In the genomic region with DNA sequence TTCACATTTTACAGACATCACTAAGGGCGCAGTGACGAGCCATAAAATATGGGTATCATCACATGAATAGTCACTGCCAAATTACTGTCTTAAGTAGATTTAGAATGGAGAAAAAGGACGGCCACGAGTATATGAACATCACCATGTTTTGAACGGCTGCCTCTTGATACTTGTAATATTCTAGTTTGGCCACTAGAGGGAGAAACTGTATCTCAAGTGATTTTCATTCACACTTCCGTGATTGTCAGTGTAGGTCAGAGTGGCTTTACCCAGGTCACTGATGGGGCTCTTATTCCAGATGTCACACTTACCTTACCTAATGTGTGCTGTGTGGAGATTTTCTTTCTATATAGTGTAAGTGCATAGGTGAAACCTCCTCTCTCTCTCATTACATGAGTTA, we compare ENCODE assay signal across 9 mouse cellular contexts. TPM values are rescaled to one million over a fixed set of nuclear protein-coding genes. Genes with fewer than 3 reads are reported as not detected.
DNase-seq lines count a peak whose midpoint lies in the region; ATAC-seq and TF ChIP-seq lines count a peak whose summit lies in the region.
"Had no signal": no experiment of that assay in that cellular context is flagged by ENCODE, and none has a peak within 500 bp of the region (broad histone marks: within the 10 kb centered on the region; RNA-seq: fewer than 3 reads in every experiment).

No protein-coding gene starts in this region.

- no peaks in the 10 kb centered on the region for H3K9me3 ChIP-seq in heart, postnatal 0 days (replicated peaks; ENCODE audit: control insufficient read depth, low read length)
- H3K9me3 ChIP-seq in heart, embryonic 11.5 days (replicated peaks; ENCODE audit: control insufficient read depth, low read length) = no peaks in the 10 kb centered on the region
- H3K9me3 ChIP-seq in MEL (replicated peaks; ENCODE audit: insufficient read depth, low read length) = no peaks in the 10 kb centered on the region
- H3K9me3 ChIP-seq: lung, embryonic 15.5 days had no signal

- TF ChIP-seq RAD21 in MEL (IDR thresholded peaks at IDR 0.05; ENCODE audit: low read depth, low read length) = peak; percentile 49

- H3K27me3 ChIP-seq in heart, postnatal 0 days (ENCODE audit: control insufficient read depth, insufficient read depth, low read length) = no peaks in the 10 kb centered on the region
- 0 out of 2 replicates have a peak, but pooled peaks cover 3% of the 10 kb centered on the region for H3K27me3 ChIP-seq in heart, embryonic 11.5 days (ENCODE audit: control insufficient read depth, insufficient read depth, low read length)
- no peaks in the 10 kb centered on the region for H3K27me3 ChIP-seq in MEL (ENCODE audit: control insufficient read depth in 1 of 2, insufficient read depth in 2 of 2, low read length in 2 of 2)
- H3K27me3 ChIP-seq: lung, embryonic 15.5 days had no signal

- no peak overlapping the region for H3K4me2 ChIP-seq in heart, postnatal 0 days (ENCODE audit: low read depth, low read length)
- H3K4me2 ChIP-seq in heart, embryonic 11.5 days = no peak overlapping the region
- H3K4me2 ChIP-seq: lung, embryonic 15.5 days had no signal

- H3K79me2 ChIP-seq in MEL (ENCODE audit: control insufficient read depth, insufficient read depth, low read length, poor library complexity) = peaks cover 5% of the 10 kb centered on the region; the same call in 1 of the 2 replicates

- no peak overlapping the region for H3K9ac ChIP-seq in heart, postnatal 0 days (replicated peaks; ENCODE audit: low read depth, low read length)
- no peak overlapping the region for H3K9ac ChIP-seq in heart, embryonic 11.5 days (ENCODE audit: low read depth, low read length)
- H3K9ac ChIP-seq in MEL (ENCODE audit: control insufficient read depth, low read depth, low read length, poor library complexity, severe bottlenecking) = peak overlapping the region; percentile 40; the same call in 1 of the 2 replicates
- H3K9ac ChIP-seq: lung, embryonic 15.5 days had no signal

- TF ChIP-seq POLR2A in MEL (IDR thresholded peaks at IDR 0.05; ENCODE audit: control insufficient read depth in 1 of 2, insufficient read depth in 1 of 2, low read depth in 1 of 2, low read length in 2 of 2, poor library complexity in 1 of 2) = no peak

- DNase-seq in heart, postnatal 0 days (ENCODE audit: low spot score) = peak; percentile 51
- DNase-seq in 3T3-L1 (ENCODE audit: low read depth, low spot score) (peak; percentile 84), MEL (ENCODE audit: low read depth, low spot score) (peak; percentile 80)
- DNase-seq in adrenal gland, postnatal 25 days = no peak
- DNase-seq in urinary bladder, adult 2 months (ENCODE audit: low spot score) = no peak
- no peak for DNase-seq in adrenal gland, postnatal 14 days

- peaks cover 10% of the 10 kb centered on the region; the same call in 1 of the 2 replicates for H3K36me3 ChIP-seq in heart, postnatal 0 days (replicated peaks; ENCODE audit: control insufficient read depth, insufficient read depth, low read length)
- no peaks in the 10 kb centered on the region for H3K36me3 ChIP-seq in heart, embryonic 11.5 days (ENCODE audit: control insufficient read depth, insufficient read depth, low read length)
- peaks cover 0 to 3% of the 10 kb centered on the region in 2 experiments; a peak in 2 of 4 replicates for H3K36me3 ChIP-seq in MEL (ENCODE audit: control insufficient read depth in 1 of 2, insufficient read depth in 2 of 2, low read length in 2 of 2)
- H3K36me3 ChIP-seq: lung, embryonic 15.5 days had no signal

- peak; percentile 74 for TF ChIP-seq CTCF in heart, postnatal 0 days (IDR thresholded peaks at IDR 0.05; ENCODE audit: low read depth)
- TF ChIP-seq CTCF in MEL (IDR thresholded peaks at IDR 0.05 in 2 of 3, conservative IDR thresholded peaks at IDR 0.05 in 1 of 3; ENCODE audit: control insufficient read depth in 1 of 3, insufficient read depth in 1 of 3, low read depth in 2 of 3, low read length in 3 of 3, poor library complexity in 1 of 3, severe bottlenecking in 1 of 3) = peak; percentile 14 to 75 (median 75); a peak in 4 of 6 replicates

- no peak overlapping the region for H3K27ac ChIP-seq in heart, postnatal 0 days (ENCODE audit: low read depth)
- no peak overlapping the region for H3K27ac ChIP-seq in heart, embryonic 11.5 days (ENCODE audit: low read depth, low read length)
- H3K27ac ChIP-seq in MEL (ENCODE audit: control insufficient read depth, low read depth, low read length) = no peak overlapping the region
- H3K27ac ChIP-seq: lung, embryonic 15.5 days had no signal

- 8% methylated on average over 6 of the region's 6 CpGs for WGBS in heart, postnatal 0 days
- 12% methylated on average over 6 of the region's 6 CpGs for WGBS in heart, embryonic 11.5 days (ENCODE audit: insufficient replicate concordance)

- no peak for TF ChIP-seq EP300 in heart, postnatal 0 days (IDR thresholded peaks at IDR 0.05; ENCODE audit: low read depth)
- TF ChIP-seq EP300 in MEL (IDR thresholded peaks at IDR 0.05; ENCODE audit: low read depth in 1 of 2, low read length in 2 of 2) = no peak

- no peak overlapping the region for H3K4me3 ChIP-seq in heart, postnatal 0 days (ENCODE audit: low read depth, low read length)
- no peak overlapping the region for H3K4me3 ChIP-seq in heart, embryonic 11.5 days (ENCODE audit: low read depth, low read length)
- H3K4me3 ChIP-seq in MEL (ENCODE audit: control insufficient read depth in 1 of 2, insufficient read depth in 1 of 2, low read depth in 2 of 2, low read length in 2 of 2) = peak overlapping the region in 1 of 2 experiments; percentile 34; a peak in 1 of 4 replicates
- H3K4me3 ChIP-seq: lung, embryonic 15.5 days had no signal

- ATAC-seq in heart, postnatal 0 days (ENCODE audit: insufficient read depth, low read depth) = no peak
- ATAC-seq in heart, embryonic 11.5 days (replicated peaks; ENCODE audit: insufficient number of reproducible peaks, low FRiP score, low TSS enrichment) = no peak
- ATAC-seq in hematopoietic stem cell, adult 5-6 weeks (replicated peaks in 1 of 2; ENCODE audit: insufficient read depth in 1 of 2, low FRiP score in 2 of 2, low TSS enrichment in 1 of 2, low read depth in 1 of 2, poor library complexity in 2 of 2, severe bottlenecking in 2 of 2) = peak; percentile 19 to 30; a peak in 1 of 4 replicates

- peaks cover 14% of the 10 kb centered on the region for H3K4me1 ChIP-seq in heart, postnatal 0 days (ENCODE audit: control insufficient read depth, insufficient read depth)
- H3K4me1 ChIP-seq in heart, embryonic 11.5 days (ENCODE audit: control insufficient read depth, insufficient read depth, low read length) = peaks cover 9% of the 10 kb centered on the region; the same call in 1 of the 2 replicates
- peaks cover 2% of the 10 kb centered on the region in 2 experiments; a peak in 1 of 4 replicates for H3K4me1 ChIP-seq in MEL (ENCODE audit: control insufficient read depth in 1 of 2, insufficient read depth in 2 of 2, low read length in 2 of 2)

TF ChIP-seq in MEL, 35 proteins besides CTCF, POLR2A, EP300 and RAD21:
- TF ChIP-seq JUND (IDR thresholded peaks at IDR 0.05; ENCODE audit: low read depth, low read length) (no peak), SMC3 (IDR thresholded peaks at IDR 0.05; ENCODE audit: low read depth, low read length) (peak; percentile 32), MAX (IDR thresholded peaks at IDR 0.05; ENCODE audit: low read length) (peak; percentile 47; the same call in 1 of the 2 replicates), RCOR1 (IDR thresholded peaks at IDR 0.05; ENCODE audit: low read depth, low read length) (peak; percentile 53; the same call in 1 of the 2 replicates), ETS1 (IDR thresholded peaks at IDR 0.05; ENCODE audit: low read depth, low read length) (no peak), SIN3A (IDR thresholded peaks at IDR 0.05; ENCODE audit: low read length) (peak; percentile 53), MXI1 (IDR thresholded peaks at IDR 0.05; ENCODE audit: low read depth, low read length) (peak; percentile 36; the same call in 1 of the 2 replicates), HCFC1 (IDR thresholded peaks at IDR 0.05; ENCODE audit: low read depth, low read length) (0 out of 2 replicates have a peak, but pooled peaks have one; percentile 45), ELF1 (IDR thresholded peaks at IDR 0.05; ENCODE audit: low read depth, low read length) (peak; percentile 85)

RNA-seq across cellular contexts. Expression of a gene that starts 3.1 kb away (rescaled TPM):
- total RNA-seq in heart, postnatal 0 days (2014; rRNA removed; ENCODE audit: low replicate concordance) = 18.4 and 47.2 TPM in 2 replicates
- polyA plus RNA-seq in heart, postnatal 0 days (2015; fragmentation: Nextera tagmentation; extraction: Ambion mirVana) = 20.0 and 21.4 TPM in 2 replicates
- polyA plus RNA-seq in heart, embryonic 11.5 days (2014; fragmentation: Nextera tagmentation; extraction: Ambion mirVana) = 8.1 and 8.4 TPM in 2 replicates
- total RNA-seq in MEL (2012; rRNA removed) = 3.5 and 4.5 TPM in 2 replicates
- polyA plus RNA-seq in MEL (2012; ENCODE audit: insufficient read depth in 1 of 2, insufficient read length in 2 of 2, low read depth in 1 of 2, low replicate concordance in 2 of 2, missing spikeins in 1 of 2) = 1 to 10 TPM in 1 of 2 experiments, not detected in 1; 3.6 TPM
- total RNA-seq in hematopoietic stem cell, adult 5-6 weeks (2017) = 1.1 and 1.9 TPM in 2 replicates
- total RNA-seq in adrenal gland, postnatal 25 days (2021) = 20.8 and 24.4 TPM in 2 replicates
- polyA plus RNA-seq in urinary bladder, adult 2 months (2012; rRNA removed) = 2.5 and 2.8 TPM in 2 replicates
- 17.8 and 22.7 TPM in 2 replicates for total RNA-seq in adrenal gland, postnatal 14 days (2021)

RNA-seq across cellular contexts. Expression of a gene that starts 28.0 kb away (rescaled TPM):
- 237 and 275 TPM in 2 replicates for total RNA-seq in heart, postnatal 0 days (2014; rRNA removed; ENCODE audit: low replicate concordance)
- 433 and 464 TPM in 2 replicates for polyA plus RNA-seq in heart, postnatal 0 days (2015; fragmentation: Nextera tagmentation; extraction: Ambion mirVana)
- 142 and 174 TPM in 2 replicates for polyA plus RNA-seq in heart, embryonic 11.5 days (2014; fragmentation: Nextera tagmentation; extraction: Ambion mirVana)
- total RNA-seq in MEL (2012; rRNA removed) = 39.1 and 42.3 TPM in 2 replicates
- 10 to 100 TPM in 1 of 2 experiments, not detected in 1; 66.9 TPM for polyA plus RNA-seq in MEL (2012; ENCODE audit: insufficient read depth in 1 of 2, insufficient read length in 2 of 2, low read depth in 1 of 2, low replicate concordance in 2 of 2, missing spikeins in 1 of 2)
- total RNA-seq in hematopoietic stem cell, adult 5-6 weeks (2017) = 72.4 and 89.3 TPM in 2 replicates
- total RNA-seq in adrenal gland, postnatal 25 days (2021) = 400 and 413 TPM in 2 replicates
- polyA plus RNA-seq in urinary bladder, adult 2 months (2012; rRNA removed) = 109 TPM in 2 replicates
- 822 and 851 TPM in 2 replicates for total RNA-seq in adrenal gland, postnatal 14 days (2021)

Comparison
In these comparisons a context has a peak if more than half of its experiments do, and no peak if none do; other contexts are left out.
1. ATAC-seq: peak in hematopoietic stem cell, adult 5-6 weeks (2 of 2); none in heart, postnatal 0 days (single experiment) and heart, embryonic 11.5 days (single experiment).
2. DNase-seq: peak in heart, postnatal 0 days (single experiment), 3T3-L1 (single experiment) and MEL (single experiment); none in adrenal gland, postnatal 25 days (single experiment), urinary bladder, adult 2 months (single experiment) and adrenal gland, postnatal 14 days (single experiment).